Mouse (Mus musculus) megakaryocyte-erythroid progenitor cell, adult 5-6 weeks (primary cell): Measurements from ENCODE around the gene Luc7l3. TPM values are rescaled to one million over a fixed set of nuclear protein-coding genes. Genes with fewer than 3 reads are reported as not detected.

Experiments
- total RNA-seq, 2 experiments: library from RNA; stranded (forward) in 1 of 2; stranded (reverse) in 1 of 2; fragments of 200-1000, 215-1000 nt in 1 of 2; fragments of >200 nt in 1 of 2; fragmentation: Nextera tagmentation in 1 of 2; gene quantifications; 2 replicates each; pipeline ENCODE4 v1.2.3; 2014 to 2017

Gene Luc7l3
- total RNA-seq, 2 experiments from 2014 or later: 223 to 419 TPM

Other genes with a start within 250 kb of the Luc7l3 start
- 5.1 and 8.7 TPM in 2 replicates for gene Tob1, start 110.5 kb downstream of the Luc7l3 start, total RNA-seq (2014; fragmentation: Nextera tagmentation)
- 4.4 and 7.8 TPM in 2 replicates for gene Tob1, start 110.5 kb downstream of the Luc7l3 start, total RNA-seq (2017)
- 0.61 and 0.87 TPM in 2 replicates for gene Wfikkn2, start 76.0 kb downstream of the Luc7l3 start, total RNA-seq (2014; fragmentation: Nextera tagmentation)
- gene Wfikkn2, start 76.0 kb downstream of the Luc7l3 start, total RNA-seq (2017): 0.50 TPM in 1 of 2 replicates, not detected in the other
- gene Gm21885, start 40.1 kb downstream of the Luc7l3 start, total RNA-seq (2014; fragmentation: Nextera tagmentation): not detected in 2 replicates
- not detected in 2 replicates for gene Gm21885, start 40.1 kb downstream of the Luc7l3 start, total RNA-seq (2017)
- gene Ankrd40, start 6.0 kb upstream of the Luc7l3 start, total RNA-seq (2014; fragmentation: Nextera tagmentation): 19.9 and 20.9 TPM in 2 replicates
- 41.5 and 44.8 TPM in 2 replicates for gene Ankrd40, start 6.0 kb upstream of the Luc7l3 start, total RNA-seq (2017)
- not detected in 2 replicates for gene Abcc3, start 71.0 kb upstream of the Luc7l3 start, total RNA-seq (2014; fragmentation: Nextera tagmentation)
- 0.04 TPM in 1 of 2 replicates, not detected in the other for gene Abcc3, start 71.0 kb upstream of the Luc7l3 start, total RNA-seq (2017)
- gene Cacna1g, start 152.2 kb upstream of the Luc7l3 start, total RNA-seq (2014; fragmentation: Nextera tagmentation): 0.35 and 1.9 TPM in 2 replicates
- gene Cacna1g, start 152.2 kb upstream of the Luc7l3 start, total RNA-seq (2017): 0.04 and 3.8 TPM in 2 replicates
- gene Spata20, start 164.2 kb upstream of the Luc7l3 start, total RNA-seq (2014; fragmentation: Nextera tagmentation): not detected in 2 replicates
- not detected in 2 replicates for gene Spata20, start 164.2 kb upstream of the Luc7l3 start, total RNA-seq (2017)
- not detected in 2 replicates for gene Epn3, start 178.0 kb upstream of the Luc7l3 start, total RNA-seq (2014; fragmentation: Nextera tagmentation)
- not detected in 2 replicates for gene Epn3, start 178.0 kb upstream of the Luc7l3 start, total RNA-seq (2017)
- gene Mycbpap, start 199.8 kb upstream of the Luc7l3 start, total RNA-seq (2014; fragmentation: Nextera tagmentation): not detected in 2 replicates
- gene Mycbpap, start 199.8 kb upstream of the Luc7l3 start, total RNA-seq (2017): not detected in 2 replicates
- 7.4 and 11.2 TPM in 2 replicates for gene Rsad1, start 227.3 kb upstream of the Luc7l3 start, total RNA-seq (2014; fragmentation: Nextera tagmentation)
- gene Rsad1, start 227.3 kb upstream of the Luc7l3 start, total RNA-seq (2017): 6.8 and 8.6 TPM in 2 replicates
- gene Chad, start 243.1 kb upstream of the Luc7l3 start, total RNA-seq (2014; fragmentation: Nextera tagmentation): 0.50 and 0.87 TPM in 2 replicates
- not detected in 2 replicates for gene Chad, start 243.1 kb upstream of the Luc7l3 start, total RNA-seq (2017)